Mouse (Mus musculus): ENCODE results near the gene Heatr5b. TPM values are rescaled to one million over a fixed set of nuclear protein-coding genes. Genes with fewer than 3 reads are reported as not detected.

Gene Heatr5b
- polyA plus RNA-seq, 1 experiment from 2014 or later, result 12.7 TPM

DNA sequence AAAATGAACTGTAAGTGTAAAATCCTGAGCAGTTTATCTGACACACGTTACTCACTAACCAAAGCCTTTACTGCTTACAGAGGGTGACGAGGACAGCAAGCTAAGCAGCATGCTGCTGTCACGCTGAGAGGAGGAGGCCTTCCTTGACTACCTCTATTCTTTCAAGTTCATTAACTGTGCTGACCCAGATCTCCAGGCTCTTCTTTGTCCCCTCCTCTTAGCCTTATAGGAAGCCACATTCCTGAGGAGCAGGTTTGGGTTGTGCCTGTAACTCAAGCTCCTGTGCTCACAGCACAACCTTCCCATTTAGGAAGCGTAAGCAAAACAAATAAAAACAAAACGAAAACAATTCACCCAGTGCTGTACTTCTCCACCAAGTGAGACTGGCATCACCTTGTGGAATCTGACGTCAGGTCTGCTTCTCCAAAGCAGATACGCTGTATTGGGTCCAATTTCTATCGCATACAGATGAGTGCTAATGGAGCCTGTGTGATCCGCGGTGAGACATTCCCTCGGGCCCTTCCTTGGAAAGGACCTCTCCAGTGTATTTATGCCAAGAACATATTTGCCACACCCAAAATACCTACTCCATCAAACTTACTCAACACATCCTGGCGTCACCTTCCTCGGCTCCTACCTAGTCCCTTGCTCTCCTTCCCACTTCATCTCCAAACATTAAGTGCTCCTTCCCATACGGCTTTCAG lies 108.3 kb downstream of the Heatr5b start:
- 72% methylated on average over 14 of the region's 14 CpGs for WGBS
- Histone ChIP-seq H3K36me3 (no peaks in the 10 kb centered on the region), H3K9me3 (no peaks in the 10 kb centered on the region), H3K9ac (no peak overlapping the region), H3K4me2 (no peak overlapping the region), H3K4me3 (no peak overlapping the region), H3K4me1 (peaks cover 4% of the 10 kb centered on the region; the same call in 1 of the 2 replicates), H3K27ac (no peak overlapping the region), H3K27me3 (no peaks in the 10 kb centered on the region)
- ATAC-seq (ENCODE audit: borderline replicate concordance, extremely low read depth, low FRiP score, low TSS enrichment), result no peak

DNA sequence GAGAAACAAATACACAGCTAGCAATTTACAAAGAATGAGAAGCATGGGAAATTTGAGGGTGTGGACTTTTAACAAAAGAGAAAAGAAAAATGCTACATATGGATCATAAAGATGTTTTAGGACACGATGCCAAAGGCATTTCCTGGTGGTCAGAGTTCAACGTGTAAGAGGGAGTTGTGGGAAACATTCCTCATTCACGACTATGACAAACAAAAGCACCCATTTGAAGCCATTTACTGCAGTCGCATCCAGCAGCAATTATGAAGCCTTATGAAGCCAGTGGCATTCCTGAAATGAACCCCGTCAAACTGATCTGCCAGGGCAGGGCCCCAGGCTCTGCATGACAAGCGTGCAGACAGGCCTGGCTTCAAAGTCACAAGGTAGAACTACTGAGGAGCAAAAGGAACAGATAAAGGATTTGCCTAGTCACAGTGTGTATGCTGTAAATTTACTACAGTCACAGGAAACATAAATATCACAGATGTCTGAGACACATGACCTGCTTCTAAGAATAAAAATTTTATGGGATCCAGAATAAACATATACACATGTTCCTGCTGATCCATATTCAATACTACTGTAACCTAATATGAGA lies 110.6 kb downstream of the Heatr5b start:
- H3K36me3 ChIP-seq, result no peaks in the 10 kb centered on the region
- peaks cover 4% of the 10 kb centered on the region; the same call in 1 of the 2 replicates for H3K4me1 ChIP-seq
- H3K9me3 ChIP-seq, result no peaks in the 10 kb centered on the region
- H3K4me3 ChIP-seq, result no peak overlapping the region
- no peak overlapping the region for H3K9ac ChIP-seq
- no peak overlapping the region for H3K27ac ChIP-seq
- no peak overlapping the region for H3K4me2 ChIP-seq
- no peaks in the 10 kb centered on the region for H3K27me3 ChIP-seq
- no peak for ATAC-seq (ENCODE audit: borderline replicate concordance, extremely low read depth, low FRiP score, low TSS enrichment)
- WGBS, result 47% methylated on average over 6 of the region's 6 CpGs

DNA sequence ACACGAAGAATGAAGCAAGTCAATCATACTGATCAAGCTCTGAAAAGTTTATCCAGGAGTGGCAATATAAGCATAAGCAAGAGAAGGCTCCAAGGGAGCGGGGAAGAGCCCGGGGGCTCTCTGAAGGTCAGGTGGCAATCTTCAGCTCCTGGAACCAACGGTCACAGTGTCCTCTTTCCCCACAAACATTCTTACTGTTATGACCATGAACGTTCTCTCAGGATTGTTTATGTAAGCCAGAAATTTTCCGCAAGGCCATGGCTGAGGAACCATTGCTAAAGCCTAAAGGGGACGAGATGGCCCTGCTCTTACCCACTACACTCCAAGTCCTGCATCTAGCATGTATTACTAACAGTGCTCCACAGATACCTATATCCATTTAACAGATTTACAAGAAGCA lies 113.5 kb downstream of the Heatr5b start:
- H3K4me2 ChIP-seq, result no peak overlapping the region
- no peak overlapping the region for H3K9ac ChIP-seq
- peaks cover 4% of the 10 kb centered on the region; the same call in 1 of the 2 replicates for H3K4me1 ChIP-seq
- ATAC-seq (ENCODE audit: borderline replicate concordance, extremely low read depth, low FRiP score, low TSS enrichment), result no peak
- H3K27ac ChIP-seq, result no peak overlapping the region
- H3K36me3 ChIP-seq, result peaks cover 13% of the 10 kb centered on the region
- no peak overlapping the region for H3K4me3 ChIP-seq
- no peaks in the 10 kb centered on the region for H3K9me3 ChIP-seq
- no peaks in the 10 kb centered on the region for H3K27me3 ChIP-seq
- WGBS, result 73% methylated on average over 7 of the region's 7 CpGs

DNA sequence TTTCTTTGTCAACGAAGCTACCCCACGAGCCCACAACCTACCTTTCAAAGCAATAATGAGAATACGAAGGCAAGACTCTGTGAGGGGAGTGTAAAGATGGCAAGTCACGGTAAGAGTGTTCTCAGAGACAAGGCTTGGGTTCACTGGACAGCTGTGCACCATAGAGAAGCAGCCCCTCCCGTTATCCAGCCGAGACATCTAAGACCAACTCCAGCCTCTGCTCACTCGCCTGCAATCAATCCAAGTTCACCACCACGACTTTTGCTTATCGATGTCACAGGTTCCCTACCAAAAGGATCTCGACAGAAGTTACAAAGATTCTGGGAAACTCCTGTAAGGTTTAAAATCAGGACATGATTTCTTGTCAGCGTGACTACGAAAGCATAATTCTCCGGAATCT lies 116.1 kb downstream of the Heatr5b start:
- Histone ChIP-seq H3K27ac (no peak overlapping the region), H3K4me1 (no peaks in the 10 kb centered on the region), H3K4me2 (no peak overlapping the region), H3K4me3 (no peak overlapping the region), H3K36me3 (peaks cover 13% of the 10 kb centered on the region), H3K9me3 (no peaks in the 10 kb centered on the region), H3K27me3 (no peaks in the 10 kb centered on the region), H3K9ac (no peak overlapping the region)
- ATAC-seq (ENCODE audit: borderline replicate concordance, extremely low read depth, low FRiP score, low TSS enrichment), result no peak
- 71% methylated on average over 13 of the region's 13 CpGs for WGBS

DNA sequence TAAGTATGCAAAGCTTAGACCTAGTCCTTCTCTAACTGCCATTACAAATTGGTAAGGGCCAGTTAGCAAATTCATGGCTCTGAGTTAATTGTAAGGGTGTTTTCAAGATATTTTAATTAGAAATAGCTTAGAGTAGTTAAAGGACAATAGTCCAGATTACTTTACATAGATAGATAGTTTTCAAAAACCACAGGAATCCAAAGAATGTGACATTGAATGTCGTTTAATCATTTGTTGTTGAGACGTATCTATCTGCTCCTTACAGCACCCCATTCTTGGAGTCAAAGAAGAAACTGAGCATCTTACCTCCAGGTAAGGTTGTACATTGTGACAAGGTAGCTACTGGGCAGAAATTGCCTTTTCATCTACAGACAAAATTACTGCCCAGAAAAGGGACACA lies 124.9 kb downstream of the Heatr5b start:
- no peak overlapping the region for H3K4me3 ChIP-seq
- H3K36me3 ChIP-seq, result no peaks in the 10 kb centered on the region
- no peaks in the 10 kb centered on the region for H3K27me3 ChIP-seq
- WGBS, result 55% methylated on average over 2 of the region's 2 CpGs
- ATAC-seq (ENCODE audit: borderline replicate concordance, extremely low read depth, low FRiP score, low TSS enrichment), result no peak
- H3K9me3 ChIP-seq, result no peaks in the 10 kb centered on the region
- no peak overlapping the region for H3K4me2 ChIP-seq
- H3K9ac ChIP-seq, result no peak overlapping the region
- H3K4me1 ChIP-seq, result peaks cover 4% of the 10 kb centered on the region; the same call in 1 of the 2 replicates
- no peak overlapping the region for H3K27ac ChIP-seq

DNA sequence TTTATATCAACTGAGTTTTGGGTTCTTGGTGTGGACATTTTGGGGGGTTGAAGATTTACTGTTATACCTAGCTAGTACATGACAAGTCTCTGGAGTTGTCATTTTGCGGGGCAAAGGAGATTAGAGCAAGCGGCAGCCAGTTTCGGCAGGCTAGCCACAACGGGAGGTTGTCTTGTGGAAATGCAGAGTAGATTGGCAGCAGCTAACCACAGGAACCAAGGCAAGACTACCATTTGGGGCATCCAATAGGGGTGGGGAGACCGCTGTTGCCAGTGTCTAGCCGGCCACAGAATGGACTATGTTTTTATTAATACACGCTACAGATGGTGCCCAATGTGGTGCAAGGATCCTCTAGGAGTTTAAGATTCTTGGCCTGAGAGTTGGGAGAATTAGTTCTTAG lies 126.7 kb downstream of the Heatr5b start:
- no peaks in the 10 kb centered on the region for H3K27me3 ChIP-seq
- WGBS, result 86% methylated on average over 7 of the region's 7 CpGs
- no peak overlapping the region for H3K27ac ChIP-seq
- H3K4me2 ChIP-seq, result no peak overlapping the region
- H3K36me3 ChIP-seq, result no peaks in the 10 kb centered on the region
- no peak overlapping the region for H3K4me3 ChIP-seq
- no peaks in the 10 kb centered on the region for H3K9me3 ChIP-seq
- H3K4me1 ChIP-seq, result peaks cover 4% of the 10 kb centered on the region; the same call in 1 of the 2 replicates
- ATAC-seq (ENCODE audit: borderline replicate concordance, extremely low read depth, low FRiP score, low TSS enrichment), result no peak
- no peak overlapping the region for H3K9ac ChIP-seq

DNA sequence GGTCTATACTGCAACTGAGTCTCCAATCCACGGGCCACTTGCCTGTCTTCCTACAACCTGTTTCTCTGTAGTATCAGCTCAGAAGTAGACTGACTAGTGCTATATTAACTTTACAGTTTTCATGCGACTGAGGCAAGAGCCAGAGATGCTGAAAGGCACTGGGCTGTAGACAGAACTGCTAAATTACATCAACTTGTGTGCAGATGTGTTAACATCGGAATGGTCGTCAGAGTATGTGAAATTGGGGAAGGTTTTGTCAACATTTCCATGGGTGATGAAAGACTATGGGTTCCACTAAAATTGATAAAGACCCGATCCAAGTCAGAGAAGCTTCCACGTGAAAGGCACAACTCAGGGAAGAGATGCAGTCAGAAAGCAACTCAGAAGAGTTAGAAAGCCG lies 132.2 kb downstream of the Heatr5b start:
- H3K27me3 ChIP-seq, result no peaks in the 10 kb centered on the region
- no peak overlapping the region for H3K4me3 ChIP-seq
- no peak for ATAC-seq (ENCODE audit: borderline replicate concordance, extremely low read depth, low FRiP score, low TSS enrichment)
- 85% methylated on average over 7 of the region's 7 CpGs for WGBS
- no peak overlapping the region for H3K27ac ChIP-seq
- no peak overlapping the region for H3K4me2 ChIP-seq
- H3K9me3 ChIP-seq, result no peaks in the 10 kb centered on the region
- H3K36me3 ChIP-seq, result 0 out of 2 replicates have a peak, but pooled peaks cover 3% of the 10 kb centered on the region
- H3K9ac ChIP-seq, result no peak overlapping the region
- no peaks in the 10 kb centered on the region for H3K4me1 ChIP-seq

Other genes with a start within 250 kb of the Heatr5b start
- gene Strn, start 98.2 kb downstream of the Heatr5b start, polyA plus RNA-seq (2015; fragmentation: Nextera tagmentation; extraction: Ambion mirVana), result 4.9 and 5.2 TPM in 2 replicates
- gene Gpatch11, start 203 bp upstream of the Heatr5b start, polyA plus RNA-seq (2015; fragmentation: Nextera tagmentation; extraction: Ambion mirVana), result 34.2 and 39.3 TPM in 2 replicates
- gene Eif2ak2, start 47.2 kb upstream of the Heatr5b start, polyA plus RNA-seq (2015; fragmentation: Nextera tagmentation; extraction: Ambion mirVana), result 13.2 and 14.9 TPM in 2 replicates
- 0.08 and 0.14 TPM in 2 replicates for gene Sult6b1, start 71.6 kb upstream of the Heatr5b start, polyA plus RNA-seq (2015; fragmentation: Nextera tagmentation; extraction: Ambion mirVana)
- 82.6 and 89.4 TPM in 2 replicates for gene Cebpzos, start 81.1 kb upstream of the Heatr5b start, polyA plus RNA-seq (2015; fragmentation: Nextera tagmentation; extraction: Ambion mirVana)
- 46.4 and 47.3 TPM in 2 replicates for gene Cebpz, start 101.7 kb upstream of the Heatr5b start, polyA plus RNA-seq (2015; fragmentation: Nextera tagmentation; extraction: Ambion mirVana)
- gene Ndufaf7, start 101.8 kb upstream of the Heatr5b start, polyA plus RNA-seq (2015; fragmentation: Nextera tagmentation; extraction: Ambion mirVana), result 56.9 and 60.0 TPM in 2 replicates
- gene Prkd3, start 185.5 kb upstream of the Heatr5b start, polyA plus RNA-seq (2015; fragmentation: Nextera tagmentation; extraction: Ambion mirVana), result 42.6 and 43.7 TPM in 2 replicates
- 15.5 and 18.2 TPM in 2 replicates for gene Qpct, start 216.5 kb upstream of the Heatr5b start, polyA plus RNA-seq (2015; fragmentation: Nextera tagmentation; extraction: Ambion mirVana)